Mouse (Mus musculus): ENCODE measurements around the gene Ctdsp1. TPM values are rescaled to one million over a fixed set of nuclear protein-coding genes. Genes with fewer than 3 reads are reported as not detected.

The Ctdsp1 gene
- polyA plus RNA-seq (2014; fragmentation: Nextera tagmentation; extraction: Ambion mirVana): 8.6 and 17.1 TPM in 2 replicates

- Histone ChIP-seq H3K4me1 (ENCODE audit: control insufficient read depth, insufficient read depth, low read length) (peaks cover 12% of the 10 kb centered on the region), H3K4me3 (replicated peaks; ENCODE audit: low read depth, low read length) (peak within 1 kb of the TSS; percentile 96), H3K27me3 (ENCODE audit: control insufficient read depth, insufficient read depth, low read length) (peaks cover 8% of the 10 kb centered on the region; the same call in 1 of the 2 replicates), H3K27ac (replicated peaks; ENCODE audit: low read depth, low read length) (peak within 1 kb of the TSS; percentile 68), H3K9me3 (ENCODE audit: control insufficient read depth, low read length) (no peaks in the 10 kb centered on the region), H3K36me3 (ENCODE audit: control insufficient read depth, insufficient read depth, low read length) (peaks cover 12% of the 10 kb centered on the region), H3K9ac (replicated peaks; ENCODE audit: low read length) (peak within 1 kb of the TSS; percentile 74), H3K4me2 (ENCODE audit: low read length) (peak within 1 kb of the TSS; percentile 91)
- DNase-seq: peak; percentile 98
- peak; percentile 74 for ATAC-seq (ENCODE audit: low FRiP score, low TSS enrichment)
- 2% methylated on average over 51 of the region's 51 CpGs for WGBS
Measured at GRCm38 (mm10) chr1:74390924-74391748, at the start of gene Ctdsp1. Gene Ctdsp1 (plus strand): TSS chr1:74391509.

GRCm38 (mm10) chr1:74341898-74342297, 49.4 kb upstream of the Ctdsp1 start:
- no peak overlapping the region for H3K4me3 ChIP-seq (replicated peaks; ENCODE audit: low read depth, low read length)
- no peaks in the 10 kb centered on the region for H3K9me3 ChIP-seq (ENCODE audit: control insufficient read depth, low read length)
- no peak overlapping the region for H3K4me2 ChIP-seq (ENCODE audit: low read length)
- no peaks in the 10 kb centered on the region for H3K4me1 ChIP-seq (ENCODE audit: control insufficient read depth, insufficient read depth, low read length)
- whole genome bisulfite sequencing: 93% methylated on average over 7 of the region's 7 CpGs
- DNase-seq: no peak
- H3K9ac ChIP-seq (replicated peaks; ENCODE audit: low read length): no peak overlapping the region
- no peaks in the 10 kb centered on the region for H3K36me3 ChIP-seq (ENCODE audit: control insufficient read depth, insufficient read depth, low read length)
- no peak for ATAC-seq (ENCODE audit: low FRiP score, low TSS enrichment)
- H3K27me3 ChIP-seq (ENCODE audit: control insufficient read depth, insufficient read depth, low read length): no peaks in the 10 kb centered on the region
- no peak overlapping the region for H3K27ac ChIP-seq (replicated peaks; ENCODE audit: low read depth, low read length)

GRCm38 (mm10) chr1:74342308-74342707, 49.0 kb upstream of the Ctdsp1 start:
- no peaks in the 10 kb centered on the region for H3K4me1 ChIP-seq (ENCODE audit: control insufficient read depth, insufficient read depth, low read length)
- no peaks in the 10 kb centered on the region for H3K9me3 ChIP-seq (ENCODE audit: control insufficient read depth, low read length)
- DNase-seq (no peak), ATAC-seq (ENCODE audit: low FRiP score, low TSS enrichment) (no peak)
- H3K27me3 ChIP-seq (ENCODE audit: control insufficient read depth, insufficient read depth, low read length): no peaks in the 10 kb centered on the region
- WGBS: 97% methylated on average over 1 of the region's 1 CpGs
- no peak overlapping the region for H3K4me2 ChIP-seq (ENCODE audit: low read length)
- H3K9ac ChIP-seq (replicated peaks; ENCODE audit: low read length): no peak overlapping the region
- no peak overlapping the region for H3K27ac ChIP-seq (replicated peaks; ENCODE audit: low read depth, low read length)
- no peaks in the 10 kb centered on the region for H3K36me3 ChIP-seq (ENCODE audit: control insufficient read depth, insufficient read depth, low read length)
- no peak overlapping the region for H3K4me3 ChIP-seq (replicated peaks; ENCODE audit: low read depth, low read length)

GRCm38 (mm10) chr1:74343161-74343560, 48.1 kb upstream of the Ctdsp1 start:
- no peak overlapping the region for H3K4me3 ChIP-seq (replicated peaks; ENCODE audit: low read depth, low read length)
- DNase-seq: no peak
- H3K27ac ChIP-seq (replicated peaks; ENCODE audit: low read depth, low read length): no peak overlapping the region
- no peaks in the 10 kb centered on the region for H3K36me3 ChIP-seq (ENCODE audit: control insufficient read depth, insufficient read depth, low read length)
- WGBS: 65% methylated on average over 5 of the region's 5 CpGs
- H3K9me3 ChIP-seq (ENCODE audit: control insufficient read depth, low read length): no peaks in the 10 kb centered on the region
- no peaks in the 10 kb centered on the region for H3K4me1 ChIP-seq (ENCODE audit: control insufficient read depth, insufficient read depth, low read length)
- H3K9ac ChIP-seq (replicated peaks; ENCODE audit: low read length): no peak overlapping the region
- no peak overlapping the region for H3K4me2 ChIP-seq (ENCODE audit: low read length)
- no peak for ATAC-seq (ENCODE audit: low FRiP score, low TSS enrichment)
- H3K27me3 ChIP-seq (ENCODE audit: control insufficient read depth, insufficient read depth, low read length): no peaks in the 10 kb centered on the region

GRCm38 (mm10) chr1:74344163-74344916, 47.0 kb upstream of the Ctdsp1 start:
- Histone ChIP-seq H3K4me3 (replicated peaks; ENCODE audit: low read depth, low read length) (no peak overlapping the region), H3K9ac (replicated peaks; ENCODE audit: low read length) (no peak overlapping the region), H3K27ac (replicated peaks; ENCODE audit: low read depth, low read length) (no peak overlapping the region), H3K36me3 (ENCODE audit: control insufficient read depth, insufficient read depth, low read length) (peaks cover 2% of the 10 kb centered on the region; the same call in 1 of the 2 replicates), H3K4me2 (ENCODE audit: low read length) (no peak overlapping the region), H3K4me1 (ENCODE audit: control insufficient read depth, insufficient read depth, low read length) (no peaks in the 10 kb centered on the region), H3K9me3 (ENCODE audit: control insufficient read depth, low read length) (no peaks in the 10 kb centered on the region), H3K27me3 (ENCODE audit: control insufficient read depth, insufficient read depth, low read length) (no peaks in the 10 kb centered on the region)
- no peak for ATAC-seq (ENCODE audit: low FRiP score, low TSS enrichment)
- WGBS: 75% methylated on average over 11 of the region's 11 CpGs
- no peak for DNase-seq

- Histone ChIP-seq H3K9me3 (ENCODE audit: control insufficient read depth, low read length) (no peaks in the 10 kb centered on the region), H3K4me1 (ENCODE audit: control insufficient read depth, insufficient read depth, low read length) (no peaks in the 10 kb centered on the region), H3K27ac (replicated peaks; ENCODE audit: low read depth, low read length) (no peak overlapping the region), H3K4me3 (replicated peaks; ENCODE audit: low read depth, low read length) (no peak overlapping the region), H3K36me3 (ENCODE audit: control insufficient read depth, insufficient read depth, low read length) (peaks cover 27% of the 10 kb centered on the region), H3K4me2 (ENCODE audit: low read length) (no peak overlapping the region), H3K27me3 (ENCODE audit: control insufficient read depth, insufficient read depth, low read length) (no peaks in the 10 kb centered on the region), H3K9ac (replicated peaks; ENCODE audit: low read length) (no peak overlapping the region)
- 89% methylated on average over 13 of the region's 13 CpGs for WGBS
- ATAC-seq (ENCODE audit: low FRiP score, low TSS enrichment) (no peak), DNase-seq (no peak)
Measured at GRCm38 (mm10) chr1:74351185-74351769, 40.0 kb upstream of the Ctdsp1 start.

- ATAC-seq (ENCODE audit: low FRiP score, low TSS enrichment) (no peak), DNase-seq (no peak)
- 80% methylated on average over 5 of the region's 5 CpGs for WGBS
- no peak overlapping the region for H3K27ac ChIP-seq (replicated peaks; ENCODE audit: low read depth, low read length)
- no peaks in the 10 kb centered on the region for H3K4me1 ChIP-seq (ENCODE audit: control insufficient read depth, insufficient read depth, low read length)
- H3K9me3 ChIP-seq (ENCODE audit: control insufficient read depth, low read length): no peaks in the 10 kb centered on the region
- no peak overlapping the region for H3K4me3 ChIP-seq (replicated peaks; ENCODE audit: low read depth, low read length)
- H3K27me3 ChIP-seq (ENCODE audit: control insufficient read depth, insufficient read depth, low read length): no peaks in the 10 kb centered on the region
- peaks cover 27% of the 10 kb centered on the region for H3K36me3 ChIP-seq (ENCODE audit: control insufficient read depth, insufficient read depth, low read length)
- H3K9ac ChIP-seq (replicated peaks; ENCODE audit: low read length): no peak overlapping the region
- H3K4me2 ChIP-seq (ENCODE audit: low read length): no peak overlapping the region
Measured at GRCm38 (mm10) chr1:74352532-74353096, 38.7 kb upstream of the Ctdsp1 start.

GRCm38 (mm10) chr1:74353453-74354229, 37.7 kb upstream of the Ctdsp1 start:
- 91% methylated on average over 9 of the region's 9 CpGs for WGBS
- Histone ChIP-seq H3K4me3 (replicated peaks; ENCODE audit: low read depth, low read length) (no peak overlapping the region), H3K27me3 (ENCODE audit: control insufficient read depth, insufficient read depth, low read length) (no peaks in the 10 kb centered on the region), H3K9me3 (ENCODE audit: control insufficient read depth, low read length) (no peaks in the 10 kb centered on the region), H3K27ac (replicated peaks; ENCODE audit: low read depth, low read length) (no peak overlapping the region), H3K9ac (replicated peaks; ENCODE audit: low read length) (no peak overlapping the region), H3K4me2 (ENCODE audit: low read length) (no peak overlapping the region), H3K36me3 (ENCODE audit: control insufficient read depth, insufficient read depth, low read length) (peaks cover 27% of the 10 kb centered on the region), H3K4me1 (ENCODE audit: control insufficient read depth, insufficient read depth, low read length) (no peaks in the 10 kb centered on the region)
- ATAC-seq (ENCODE audit: low FRiP score, low TSS enrichment) (no peak), DNase-seq (no peak)
